Comparison of ENCODE assay signal across 7 mouse cellular contexts in genomic region chr14:51090077-51090781, GRCm38 (mm10). TPM values are rescaled to one million over a fixed set of nuclear protein-coding genes. Genes with fewer than 3 reads are reported as not detected.
DNase-seq lines count a peak whose midpoint lies in the region; ATAC-seq lines count a peak whose summit lies in the region.

No protein-coding gene starts in this region.

- intact Hi-C loops in gastrocnemius, postnatal 14 days (cut with DNase I; ENCODE audit: low total_unique reads), result loop anchor here (10.0 kb wide), 1 partner anchor 285 kb away; the partner anchor contains the start of genes Ccnb1ip1 and Parp2
- intact Hi-C loops in left cerebral cortex, postnatal 25 days (cut with DNase I), result loop anchor here (10.0 kb wide), 1 partner anchor 1165 kb away; the partner anchor contains the start of gene Chd8

- H3K27me3 ChIP-seq in intestine, embryonic 15.5 days (replicated peaks), result no peaks in the 10 kb centered on the region

- under 1% methylated on average over 27 of the region's 27 CpGs for WGBS in intestine, embryonic 15.5 days

- peak overlapping the region; percentile 87 for H3K27ac ChIP-seq in intestine, embryonic 15.5 days

- H3K4me2 ChIP-seq in intestine, embryonic 15.5 days (replicated peaks), result peak overlapping the region; percentile 77

- ATAC-seq in intestine, embryonic 15.5 days, result peak; percentile 48

- no peaks in the 10 kb centered on the region for H3K9me3 ChIP-seq in intestine, embryonic 15.5 days

- peak overlapping the region; percentile 56 for H3K9ac ChIP-seq in intestine, embryonic 15.5 days

- no peaks in the 10 kb centered on the region for H3K36me3 ChIP-seq in intestine, embryonic 15.5 days

- H3K4me1 ChIP-seq in intestine, embryonic 15.5 days (replicated peaks), result 0 out of 2 replicates have a peak, but pooled peaks cover 2% of the 10 kb centered on the region

- peak; percentile 86 to 98 for DNase-seq in adrenal gland, adult (ENCODE audit: inconsistent age in 2 of 2, low spot score in 1 of 2)
- DNase-seq in embryo, embryonic 10 days (ENCODE audit: low spot score), result peak; percentile 94
- peak; percentile 67 for DNase-seq in gastrocnemius, postnatal 14 days
- peak; percentile 87 to 89 for DNase-seq in left cerebral cortex, postnatal 25 days (ENCODE audit: low spot score in 2 of 2)
- peak; percentile 88 for DNase-seq in mesoderm, embryonic 11.5 days (ENCODE audit: low read depth, low spot score)
- peak; percentile 81 for DNase-seq in right cerebral cortex, postnatal 4 days

- H3K4me3 ChIP-seq in intestine, embryonic 15.5 days (replicated peaks), result peak overlapping the region; percentile 63

RNA-seq across cellular contexts. Expression of gene Rnase4, which starts 0.6 kb away (rescaled TPM):
- total RNA-seq in gastrocnemius, postnatal 14 days (2021), result 10 to 100 TPM; 46.5 to 51.1 TPM
- polyA plus RNA-seq in intestine, embryonic 15.5 days (2015; fragmentation: Nextera tagmentation; extraction: Ambion mirVana), result 209 and 240 TPM in 2 replicates
- total RNA-seq in left cerebral cortex, postnatal 25 days (2021), result 10 to 100 TPM; 20.5 to 21.8 TPM

RNA-seq across cellular contexts. Expression of gene Ang, which starts 0.7 kb away (rescaled TPM):
- total RNA-seq in gastrocnemius, postnatal 14 days (2021), result 1 to 10 TPM; 3.6 to 3.8 TPM
- polyA plus RNA-seq in intestine, embryonic 15.5 days (2015; fragmentation: Nextera tagmentation; extraction: Ambion mirVana), result 51.6 and 73.0 TPM in 2 replicates
- total RNA-seq in left cerebral cortex, postnatal 25 days (2021), result 1 to 10 TPM; 6.3 to 6.4 TPM

RNA-seq across cellular contexts. Expression of gene Olfr750, which starts 16.0 kb away (rescaled TPM):
- total RNA-seq in gastrocnemius, postnatal 14 days (2021), result not detected
- not detected in 2 replicates for polyA plus RNA-seq in intestine, embryonic 15.5 days (2015; fragmentation: Nextera tagmentation; extraction: Ambion mirVana)
- not detected for total RNA-seq in left cerebral cortex, postnatal 25 days (2021)

RNA-seq across cellular contexts. Expression of gene Eddm3b, which starts 24.0 kb away (rescaled TPM):
- total RNA-seq in gastrocnemius, postnatal 14 days (2021), result not detected
- not detected in 2 replicates for polyA plus RNA-seq in intestine, embryonic 15.5 days (2015; fragmentation: Nextera tagmentation; extraction: Ambion mirVana)
- not detected for total RNA-seq in left cerebral cortex, postnatal 25 days (2021)

RNA-seq across cellular contexts. Expression of gene Rnase12, which starts 32.8 kb away (rescaled TPM):
- not detected for total RNA-seq in gastrocnemius, postnatal 14 days (2021)
- 0.48 and 0.68 TPM in 2 replicates for polyA plus RNA-seq in intestine, embryonic 15.5 days (2015; fragmentation: Nextera tagmentation; extraction: Ambion mirVana)
- total RNA-seq in left cerebral cortex, postnatal 25 days (2021), result not detected

Comparison
In these comparisons a context has a peak if more than half of its experiments do, and no peak if none do; other contexts are left out.
1. Peak in every context shown above with its lines: DNase-seq, ATAC-seq, H3K4me3 ChIP-seq and H3K27ac ChIP-seq.